Mouse (Mus musculus) stomach, embryonic 14.5 days (tissue): ENCODE measurements around the gene Zrsr1. TPM values are rescaled to one million over a fixed set of nuclear protein-coding genes. Genes with fewer than 3 reads are reported as not detected.
A peak's percentile ranks its signal among the peaks of the same experiment; 100 is the strongest.

ENCODE experiments used
- ATAC-seq: fragments of 200-750 bp; cut with Nextera tagmentation; 2 replicates; pipeline ENCODE4 v1.8.0; 2017; ENCODE audit warnings: low read depth, moderate TSS enrichment; ENCODE audit not compliant: insufficient number of reproducible peaks, insufficient read depth, low FRiP score
- H3K27ac ChIP-seq: fragments of 300-500 bp; sonication (generic); 2 replicates; pipeline ENCODE4 v1.5.1; 2014; ENCODE audit warnings: mild to moderate bottlenecking, low read length, moderate library complexity, mixed read lengths
- H3K27me3 ChIP-seq: fragments of 300-500 bp; sonication (generic); 2 replicates; pipeline ENCODE4 v1.6.1; 2014; ENCODE audit warnings: low read length, control low read depth, mixed read lengths; ENCODE audit not compliant: control insufficient read depth, insufficient read depth
- H3K36me3 ChIP-seq: fragments of 300-500 bp; sonication (generic); 2 replicates; pipeline ENCODE4 v1.6.1; 2014; ENCODE audit warnings: mild to moderate bottlenecking, control low read depth, low read length, moderate library complexity, mixed read lengths; ENCODE audit not compliant: control insufficient read depth, insufficient read depth
- H3K4me1 ChIP-seq: fragments of 300-500 bp; sonication (generic); 2 replicates; pipeline ENCODE4 v1.6.1; 2014; ENCODE audit warnings: low read length, control low read depth, mixed read lengths; ENCODE audit not compliant: control insufficient read depth, insufficient read depth
- H3K4me2 ChIP-seq: fragments of 300-500 bp; sonication (generic); replicated peaks from 2 replicates; pipeline ENCODE4 v1.6.1; 2014; ENCODE audit warnings: low read depth, low read length, control low read depth
- H3K4me3 ChIP-seq: fragments of 300-500 bp; sonication (generic); 2 replicates; pipeline ENCODE4 v1.5.1; 2014; ENCODE audit warnings: low read depth, low read length, control low read depth
- H3K9ac ChIP-seq: fragments of 300-500 bp; sonication (generic); replicated peaks from 2 replicates; pipeline ENCODE4 v1.6.1; 2014; ENCODE audit warnings: low read depth, mild to moderate bottlenecking, control low read depth, low read length, moderate library complexity, mixed read lengths
- H3K9me3 ChIP-seq: fragments of 300-500 bp; sonication (generic); 2 replicates; pipeline ENCODE4 v1.6.1; 2016; ENCODE audit warnings: low read depth, low read length, control low read depth; ENCODE audit not compliant: control insufficient read depth
- WGBS: fragments of 180-500 bp; shearing (Covaris S2); extraction: QIAGEN DNeasy Blood & Tissue Kit; methylation state at CpG from one replicate; pipeline ENCODE4 v1.1.7; 2014; 5-methylcytosine and 5-hydroxymethylcytosine counted together
- polyA plus RNA-seq: library from polyadenylated mRNA; unstranded; fragments of >200 nt; fragmentation: Nextera tagmentation; extraction: Ambion mirVana; gene quantifications from 2 replicates; pipeline ENCODE4 v1.2.1, GENCODE M21; 2014

Zrsr1 gene
- 1.9 and 2.2 TPM in 2 replicates for polyA plus RNA-seq

DNA sequence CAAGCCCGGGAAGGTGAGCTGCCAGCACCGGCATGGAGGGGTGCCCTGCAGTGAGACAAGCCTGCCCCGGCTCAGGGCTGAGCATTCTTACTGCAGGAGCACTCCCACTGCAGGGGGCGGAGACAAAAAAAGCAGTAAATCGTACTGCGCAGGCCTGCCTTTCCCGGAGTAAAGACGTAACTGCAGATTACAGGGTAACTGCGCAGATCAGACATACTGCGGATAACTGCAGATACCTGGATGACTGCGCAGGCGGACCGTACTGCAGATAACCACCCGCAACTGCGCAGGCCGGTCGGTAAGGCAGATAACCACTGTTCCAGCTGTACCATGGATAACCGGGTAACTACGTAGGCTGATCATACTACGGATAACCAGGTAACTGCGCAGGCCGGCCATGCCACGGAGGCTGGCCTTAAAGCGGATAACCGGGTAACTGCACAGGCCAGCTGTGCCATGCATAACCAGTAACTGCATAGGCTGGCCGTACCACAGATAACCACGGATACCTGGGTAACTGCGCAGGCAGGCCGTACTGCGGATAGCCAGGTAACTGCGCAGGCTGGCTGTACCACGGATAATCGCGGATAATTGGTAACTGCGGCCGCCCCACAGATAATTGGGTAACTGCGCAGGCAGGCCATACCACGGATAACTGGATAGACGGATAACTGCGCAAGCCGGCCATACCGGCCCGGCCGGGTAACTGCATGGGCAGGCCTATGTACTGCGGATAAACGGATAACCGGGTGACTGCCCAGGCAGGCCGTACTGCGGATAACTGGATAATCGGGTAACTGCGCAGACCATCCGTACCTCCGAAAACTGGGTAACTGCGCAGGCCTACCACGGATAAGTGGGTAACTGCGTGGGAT, at the start of gene Zrsr1:
Gene Zrsr1 (plus strand): TSS at position 171 of the 875 bp plus-strand sequence.
- no peak within 1 kb of the TSS; the same call in 1 of the 2 replicates for H3K27ac ChIP-seq
- ATAC-seq, result peak; percentile 86
- 45% methylated on average over 56 of the region's 56 CpGs for WGBS
- peak within 1 kb of the TSS; percentile 52 for H3K4me3 ChIP-seq
- peak within 1 kb of the TSS; percentile 38 for H3K9ac ChIP-seq
- peaks cover 3% of the 10 kb centered on the region; the same call in 1 of the 2 replicates for H3K4me1 ChIP-seq
- peak within 1 kb of the TSS; percentile 72 for H3K4me2 ChIP-seq
- H3K9me3 ChIP-seq, result peaks cover 22% of the 10 kb centered on the region
- H3K36me3 ChIP-seq, result peaks cover 5% of the 10 kb centered on the region; the same call in 1 of the 2 replicates
- H3K27me3 ChIP-seq, result no peaks in the 10 kb centered on the region

DNA sequence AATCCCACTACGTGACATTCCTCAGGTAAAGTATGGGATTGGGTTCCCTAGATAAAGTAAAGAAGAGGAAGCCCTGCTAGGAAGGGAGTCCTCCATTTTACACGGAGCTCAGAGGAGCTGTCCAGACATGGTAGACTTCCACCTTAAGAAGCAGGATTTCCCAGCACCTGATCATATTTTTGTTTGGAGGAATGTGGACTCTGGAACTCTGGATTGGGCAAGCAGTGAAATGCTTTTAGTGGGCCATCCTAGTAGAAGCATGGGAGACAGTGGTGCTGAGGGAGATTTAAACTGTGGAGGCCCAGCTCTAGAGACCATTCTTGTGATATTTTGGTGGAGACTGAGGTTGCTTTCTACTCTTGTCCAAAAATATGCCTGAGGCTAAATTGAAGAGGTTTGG, 49.3 kb upstream of the Zrsr1 start:
- Histone ChIP-seq H3K27me3 (no peaks in the 10 kb centered on the region), H3K4me2 (no peak overlapping the region), H3K9ac (no peak overlapping the region), H3K9me3 (no peaks in the 10 kb centered on the region), H3K4me1 (no peaks in the 10 kb centered on the region), H3K36me3 (no peaks in the 10 kb centered on the region), H3K27ac (no peak overlapping the region), H3K4me3 (no peak overlapping the region)
- ATAC-seq, result no peak
- 71% methylated on average over 2 of the region's 2 CpGs for WGBS

- Histone ChIP-seq H3K36me3 (no peaks in the 10 kb centered on the region), H3K9me3 (no peaks in the 10 kb centered on the region), H3K9ac (no peak overlapping the region), H3K27ac (no peak overlapping the region), H3K4me3 (no peak overlapping the region), H3K4me2 (no peak overlapping the region), H3K4me1 (no peaks in the 10 kb centered on the region), H3K27me3 (no peaks in the 10 kb centered on the region)
- ATAC-seq, result no peak
- WGBS, result 89% methylated on average over 2 of the region's 2 CpGs
Observed at GRCm38 (mm10) chr11:22923606-22924005, 48.2 kb upstream of the Zrsr1 start.

DNA sequence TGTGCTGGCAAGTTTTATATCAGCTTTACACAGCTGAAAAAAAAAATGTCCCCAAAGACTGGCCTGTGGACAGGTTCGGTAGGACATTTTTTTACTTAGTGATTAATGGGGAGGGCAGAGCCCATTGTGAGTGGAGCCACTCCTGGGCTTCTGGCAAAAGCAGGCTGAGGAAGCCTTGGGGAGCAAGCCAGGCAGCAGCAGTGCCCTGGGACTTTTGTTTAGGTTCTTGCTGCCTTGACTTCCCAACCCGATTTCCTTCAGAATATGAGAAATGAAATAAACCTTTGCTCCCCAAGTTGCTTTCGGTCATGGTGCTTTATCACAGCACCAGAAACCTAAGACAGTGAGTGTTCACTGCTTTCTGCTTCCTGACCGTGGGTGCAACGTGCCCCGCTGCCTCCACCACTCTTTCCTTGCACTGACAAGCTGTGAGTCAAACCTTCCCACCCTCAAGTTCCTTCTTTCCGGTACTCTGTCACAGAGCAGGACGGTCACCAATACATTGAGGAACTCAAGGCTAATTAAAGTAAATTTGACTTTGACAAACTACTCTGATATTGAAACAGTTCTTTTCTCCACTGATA, 43.1 kb upstream of the Zrsr1 start:
- 69% methylated on average over 8 of the region's 8 CpGs for WGBS
- Histone ChIP-seq H3K4me1 (no peaks in the 10 kb centered on the region), H3K4me3 (no peak overlapping the region), H3K27me3 (no peaks in the 10 kb centered on the region), H3K36me3 (no peaks in the 10 kb centered on the region), H3K4me2 (no peak overlapping the region), H3K27ac (no peak overlapping the region), H3K9me3 (no peaks in the 10 kb centered on the region), H3K9ac (no peak overlapping the region)
- ATAC-seq, result no peak

DNA sequence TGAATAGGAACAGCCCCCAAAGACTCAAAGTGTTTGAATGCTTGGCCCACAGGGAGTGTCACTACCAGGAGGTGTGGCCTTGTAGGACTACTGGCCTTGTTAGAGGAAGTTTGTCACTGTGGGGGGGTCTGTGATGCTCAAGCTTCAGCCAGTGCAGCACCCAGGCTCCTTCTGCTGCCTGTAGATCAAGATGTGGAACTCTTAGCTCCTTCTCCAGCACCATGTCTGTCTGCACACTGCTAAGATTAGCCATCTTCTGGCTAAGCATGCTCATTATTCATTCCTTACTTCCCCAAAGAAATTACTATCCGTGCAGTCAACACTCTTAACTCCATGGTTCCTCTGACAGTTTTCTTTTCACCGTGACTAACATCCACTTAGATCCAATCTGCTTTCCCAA, 41.7 kb upstream of the Zrsr1 start:
- WGBS, result 62% methylated on average over 2 of the region's 2 CpGs

DNA sequence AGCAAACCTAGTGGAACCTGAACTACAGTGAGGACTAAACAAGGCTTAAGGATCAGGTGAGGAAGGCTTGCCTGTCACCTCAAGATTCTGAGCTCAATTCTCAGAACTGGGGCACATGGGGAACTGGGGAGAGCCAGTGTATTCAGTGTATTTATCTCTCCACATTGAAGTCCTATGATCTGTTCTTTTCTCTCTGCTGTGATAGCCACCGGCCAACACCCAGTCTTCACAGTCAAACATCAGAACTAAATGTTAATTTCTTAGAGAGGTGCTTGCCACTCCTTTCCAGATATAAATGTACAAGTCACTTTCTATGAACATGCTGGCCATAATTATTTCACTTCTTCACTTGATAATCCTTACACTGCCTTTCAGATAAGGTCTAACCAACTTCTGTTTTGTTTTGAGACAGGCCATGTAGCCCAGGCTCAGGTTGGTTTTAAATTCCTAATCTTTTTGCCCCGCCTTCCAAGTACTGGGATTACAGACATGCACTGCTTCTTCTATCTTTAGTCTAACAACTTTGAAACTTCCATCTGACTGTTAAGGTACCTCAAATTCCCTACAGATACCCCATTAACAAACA, 40.4 kb upstream of the Zrsr1 start:
- Histone ChIP-seq H3K36me3 (no peaks in the 10 kb centered on the region), H3K4me1 (no peaks in the 10 kb centered on the region), H3K27me3 (no peaks in the 10 kb centered on the region), H3K27ac (no peak overlapping the region), H3K9me3 (no peaks in the 10 kb centered on the region), H3K4me3 (no peak overlapping the region), H3K4me2 (no peak overlapping the region), H3K9ac (no peak overlapping the region)
- ATAC-seq, result no peak
- WGBS, result 90% methylated on average over 2 of the region's 2 CpGs

More for the DNA sequence above, 41.7 kb upstream of the Zrsr1 start:
- Histone ChIP-seq H3K27me3 (no peaks in the 10 kb centered on the region), H3K27ac (no peak overlapping the region), H3K4me3 (no peak overlapping the region), H3K9ac (no peak overlapping the region), H3K36me3 (no peaks in the 10 kb centered on the region), H3K4me2 (no peak overlapping the region), H3K4me1 (no peaks in the 10 kb centered on the region), H3K9me3 (no peaks in the 10 kb centered on the region)
- ATAC-seq, result no peak

- Histone ChIP-seq H3K27ac (no peak overlapping the region), H3K4me2 (no peak overlapping the region), H3K9ac (no peak overlapping the region), H3K9me3 (no peaks in the 10 kb centered on the region), H3K4me1 (no peaks in the 10 kb centered on the region), H3K4me3 (no peak overlapping the region), H3K36me3 (no peaks in the 10 kb centered on the region), H3K27me3 (no peaks in the 10 kb centered on the region)
- ATAC-seq, result no peak
Observed at GRCm38 (mm10) chr11:22932167-22932566, 39.6 kb upstream of the Zrsr1 start.

GRCm38 (mm10) chr11:22936446-22937125, 35.2 kb upstream of the Zrsr1 start:
- no peak for ATAC-seq

More at GRCm38 (mm10) chr11:22936446-22937125, 35.2 kb upstream of the Zrsr1 start:
- Histone ChIP-seq H3K9me3 (no peaks in the 10 kb centered on the region), H3K4me1 (no peaks in the 10 kb centered on the region), H3K27ac (no peak overlapping the region), H3K4me3 (no peak overlapping the region), H3K9ac (no peak overlapping the region), H3K27me3 (no peaks in the 10 kb centered on the region), H3K36me3 (no peaks in the 10 kb centered on the region), H3K4me2 (no peak overlapping the region)
- 58% methylated on average over 5 of the region's 5 CpGs for WGBS
